8 mouse cellular contexts compared by ENCODE assay signal in the genomic region with DNA sequence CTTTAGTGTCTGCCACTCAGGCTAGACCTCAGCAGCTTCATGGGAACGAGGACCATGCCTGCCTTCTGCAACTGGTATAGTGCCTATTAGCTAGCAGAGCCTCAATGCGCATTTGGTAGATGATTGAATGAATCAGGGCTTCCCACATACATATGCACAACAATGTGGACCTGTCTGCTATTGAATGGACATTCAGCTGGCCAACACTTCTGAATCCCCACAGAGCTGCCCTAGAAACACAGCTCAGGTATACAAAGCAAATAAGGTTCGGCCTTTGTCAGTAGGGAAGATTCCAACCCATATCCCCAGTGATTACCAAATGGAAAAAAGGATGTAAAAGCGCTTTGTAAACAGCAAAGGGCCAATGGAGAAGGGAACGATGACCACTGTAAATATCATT. TPM values are rescaled to one million over a fixed set of nuclear protein-coding genes. Genes with fewer than 3 reads are reported as not detected.
A peak's percentile ranks its signal among the peaks of the same experiment; 100 is the strongest.
DNase-seq lines count a peak whose midpoint lies in the region; ATAC-seq and TF ChIP-seq lines count a peak whose summit lies in the region.

No protein-coding gene starts in this region.

- no peaks in the 10 kb centered on the region; the same call in none of the 2 replicates for H3K4me1 ChIP-seq in cerebellum, adult 2 months (ENCODE audit: control insufficient read depth, insufficient read depth, low read length)
- peaks cover 25% of the 10 kb centered on the region for H3K4me1 ChIP-seq in forebrain, embryonic 16.5 days (replicated peaks; ENCODE audit: control insufficient read depth, insufficient read depth, low read length)
- peaks cover 7% of the 10 kb centered on the region for H3K4me1 ChIP-seq in midbrain, embryonic 11.5 days (ENCODE audit: control insufficient read depth, insufficient read depth, low read length)

- H3K36me3 ChIP-seq in forebrain, embryonic 16.5 days (ENCODE audit: control insufficient read depth, insufficient read depth) = peaks cover 5% of the 10 kb centered on the region; the same call in 1 of the 2 replicates
- no peaks in the 10 kb centered on the region for H3K36me3 ChIP-seq in midbrain, embryonic 11.5 days (ENCODE audit: control insufficient read depth, insufficient read depth, low read length)

- peak; percentile 26 to 41 for DNase-seq in left cerebral cortex, postnatal 25 days (ENCODE audit: low spot score in 2 of 2)
- DNase-seq in left cerebral cortex, postnatal 4 days = no peak
- DNase-seq in cerebellum, adult 2 months = peak; percentile 45 to 49
- DNase-seq in midbrain, embryonic 11.5 days (ENCODE audit: low spot score, missing footprints) = peak; percentile 91
- no peak for DNase-seq in T-cell, adult 2 months (ENCODE audit: low spot score)
- DNase-seq in testis, postnatal 10 days (ENCODE audit: low spot score) = no peak

- intact Hi-C loops in left cerebral cortex, postnatal 25 days (cut with DNase I) = no loop called here
- intact Hi-C loops in left cerebral cortex, postnatal 4 days (cut with DNase I) = no loop called here

- 6% methylated on average over 5 of the region's 5 CpGs for WGBS in cerebellum, adult 2 months
- 7% methylated on average over 5 of the region's 5 CpGs for WGBS in forebrain, embryonic 16.5 days
- WGBS in midbrain, embryonic 11.5 days = 20% methylated on average over 5 of the region's 5 CpGs

- H3K27ac ChIP-seq in cerebellum, adult 2 months (ENCODE audit: insufficient read depth, low read length) = peak overlapping the region; percentile 43; the same call in 1 of the 2 replicates
- no peak overlapping the region for H3K27ac ChIP-seq in forebrain, embryonic 16.5 days (ENCODE audit: low read length)
- no peak overlapping the region for H3K27ac ChIP-seq in midbrain, embryonic 11.5 days (ENCODE audit: low read depth, low read length)

- TF ChIP-seq CTCF in cerebellum, adult 2 months (IDR thresholded peaks at IDR 0.05; ENCODE audit: borderline replicate concordance, insufficient read depth, low read depth, low read length) = no peak

- peak overlapping the region; percentile 99 for H3K4me3 ChIP-seq in cerebellum, adult 2 months (replicated peaks; ENCODE audit: insufficient read depth, low read depth, low read length)
- peak overlapping the region; percentile 81 for H3K4me3 ChIP-seq in forebrain, embryonic 16.5 days (replicated peaks; ENCODE audit: low read length)
- H3K4me3 ChIP-seq in midbrain, embryonic 11.5 days (ENCODE audit: low read depth, low read length) = peak overlapping the region; percentile 62

- TF ChIP-seq POLR2A in cerebellum, adult 2 months (IDR thresholded peaks at IDR 0.05; ENCODE audit: borderline replicate concordance, insufficient read depth, low read length) = no peak

- 0 out of 2 replicates have a peak, but pooled peaks have one; percentile 8 for ATAC-seq in forebrain, embryonic 16.5 days
- no peak for ATAC-seq in midbrain, embryonic 11.5 days (ENCODE audit: low FRiP score)
- no peak for ATAC-seq in granulocyte monocyte progenitor cell, adult 5-6 weeks (replicated peaks; ENCODE audit: poor library complexity, severe bottlenecking)

- no peaks in the 10 kb centered on the region for H3K27me3 ChIP-seq in cerebellum, adult 2 months (ENCODE audit: control insufficient read depth, insufficient read depth, low read length)
- no peaks in the 10 kb centered on the region for H3K27me3 ChIP-seq in forebrain, embryonic 16.5 days (replicated peaks; ENCODE audit: control insufficient read depth, insufficient read depth, low read length)
- no peaks in the 10 kb centered on the region for H3K27me3 ChIP-seq in midbrain, embryonic 11.5 days (ENCODE audit: control insufficient read depth, insufficient read depth, low read length)

- no peaks in the 10 kb centered on the region for H3K9me3 ChIP-seq in forebrain, embryonic 16.5 days (ENCODE audit: control insufficient read depth, low read length)
- H3K9me3 ChIP-seq in midbrain, embryonic 11.5 days (ENCODE audit: control insufficient read depth, low read length) = no peaks in the 10 kb centered on the region

- H3K9ac ChIP-seq in forebrain, embryonic 16.5 days (replicated peaks; ENCODE audit: low read depth, low read length) = peak overlapping the region; percentile 87
- peak overlapping the region; percentile 70 for H3K9ac ChIP-seq in midbrain, embryonic 11.5 days (ENCODE audit: low read length)

- H3K4me2 ChIP-seq in forebrain, embryonic 16.5 days (ENCODE audit: low read length) = peak overlapping the region; percentile 64
- H3K4me2 ChIP-seq in midbrain, embryonic 11.5 days = peak overlapping the region; percentile 71

RNA-seq across cellular contexts. Expression of gene Paqr3, which starts 0.7 kb away (rescaled TPM):
- 10 to 100 TPM; 27.7 to 28.3 TPM for total RNA-seq in left cerebral cortex, postnatal 25 days (2021)
- 10 to 100 TPM; 40.4 to 43.8 TPM for total RNA-seq in left cerebral cortex, postnatal 4 days (2021)
- 14.6 and 16.5 TPM in 2 replicates for polyA plus RNA-seq in cerebellum, adult 2 months (2012; rRNA removed)
- 20.4 and 23.3 TPM in 2 replicates for polyA plus RNA-seq in forebrain, embryonic 16.5 days (2015; fragmentation: Nextera tagmentation; extraction: Ambion mirVana)
- 10.3 and 13.3 TPM in 2 replicates for polyA plus RNA-seq in midbrain, embryonic 11.5 days (2014; fragmentation: Nextera tagmentation; extraction: Ambion mirVana)
- total RNA-seq in granulocyte monocyte progenitor cell, adult 5-6 weeks (2014; fragmentation: Nextera tagmentation) = 2.7 and 15.3 TPM in 2 replicates
- total RNA-seq in granulocyte monocyte progenitor cell, adult 5-6 weeks (2017) = 2.0 and 3.4 TPM in 2 replicates

Comparison
In these comparisons a context has a peak if more than half of its experiments do, and no peak if none do; other contexts are left out.
1. DNase-seq: peak in left cerebral cortex, postnatal 25 days (2 of 2), cerebellum, adult 2 months (2 of 2) and midbrain, embryonic 11.5 days (single experiment); none in left cerebral cortex, postnatal 4 days (single experiment), T-cell, adult 2 months (single experiment) and testis, postnatal 10 days (single experiment).
2. Peak in every context shown above with its lines, with median percentiles within 50 percentile points of each other: H3K4me3 ChIP-seq.